In the genomic region with DNA sequence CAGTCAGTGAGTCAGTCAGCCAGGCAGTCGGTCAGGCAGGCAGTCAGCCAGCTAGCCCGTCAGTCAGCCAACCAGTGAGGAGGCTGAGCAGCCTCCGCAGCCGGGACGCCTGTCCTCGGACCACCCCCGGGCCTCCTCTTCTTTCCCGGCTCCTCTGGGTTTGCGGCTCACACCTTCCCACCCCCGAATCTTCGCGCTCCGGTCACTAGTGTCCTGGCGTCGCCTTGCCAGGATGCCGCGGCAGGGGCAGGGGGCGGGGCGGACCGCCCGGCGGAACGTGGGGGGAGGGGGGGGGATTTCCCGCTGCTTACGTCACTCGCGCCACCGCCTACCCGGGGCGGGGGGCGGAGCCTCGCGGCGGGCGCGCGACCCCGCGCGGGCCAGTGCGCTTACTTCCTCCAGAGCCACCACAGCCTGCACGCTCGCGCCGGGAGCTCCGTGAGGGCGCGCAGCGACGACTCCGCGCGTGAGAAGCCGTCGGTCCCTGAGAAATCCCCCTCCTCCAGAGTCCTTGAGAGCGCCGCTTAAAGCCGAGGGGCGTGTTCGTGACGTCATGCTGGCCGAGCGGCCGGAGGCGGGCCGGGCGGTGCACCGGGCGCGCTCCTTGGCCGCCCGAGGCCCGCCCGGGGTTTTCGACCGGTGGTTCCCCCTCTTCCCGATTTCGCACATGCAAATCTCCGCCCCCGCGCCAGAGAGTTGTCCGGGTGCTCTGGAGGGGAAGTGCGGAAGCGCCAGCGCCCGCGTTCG, we compare ENCODE assay signal across 8 mouse cellular contexts. TPM values are rescaled to one million over a fixed set of nuclear protein-coding genes. Genes with fewer than 3 reads are reported as not detected.
DNase-seq lines count a peak whose midpoint lies in the region; ATAC-seq lines count a peak whose summit lies in the region.

Rel (minus strand) TSS at position 211 of the 747 bp plus-strand sequence.

- ATAC-seq in common myeloid progenitor, adult 5-6 weeks (replicated peaks; ENCODE audit: low read depth, poor library complexity, severe bottlenecking) = peak; percentile 61

- peak; percentile 63 for DNase-seq in WW6 (ENCODE audit: low read depth, low spot score)
- DNase-seq in gastrocnemius, adult 8-10 months (ENCODE audit: low spot score in 2 of 2) = peak; percentile 92 to 94
- DNase-seq in hindlimb bud, embryonic 11.5 days (ENCODE audit: extremely low spot score, low read depth, low spot score) = peak; percentile 39
- DNase-seq in left cerebral cortex, adult 8-10 months (ENCODE audit: low spot score in 2 of 2) = peak; percentile 87 to 91
- peak; percentile 91 to 93 for DNase-seq in right cerebral cortex, postnatal 10 days (ENCODE audit: low spot score in 2 of 2)
- peak; percentile 85 for DNase-seq in urinary bladder, postnatal 25 days (ENCODE audit: low spot score)

- no peaks in the 10 kb centered on the region for H3K27me3 ChIP-seq in megakaryocyte, embryonic 14.5 days (replicated peaks)

- peaks cover 23% of the 10 kb centered on the region for H3K4me1 ChIP-seq in megakaryocyte, embryonic 14.5 days

- peaks cover 4% of the 10 kb centered on the region for H3K36me3 ChIP-seq in megakaryocyte, embryonic 14.5 days (replicated peaks; ENCODE audit: low read length)

- peak within 1 kb of the TSS; percentile 96 for H3K4me3 ChIP-seq in megakaryocyte, embryonic 14.5 days (replicated peaks)

- H3K9me3 ChIP-seq in megakaryocyte, embryonic 14.5 days = peaks cover 10% of the 10 kb centered on the region

RNA-seq across cellular contexts. Expression of gene Rel, which starts in this region (rescaled TPM):
- total RNA-seq in common myeloid progenitor, adult 5-6 weeks (2017) = 12.0 and 17.2 TPM in 2 replicates
- total RNA-seq in gastrocnemius, adult 8-10 months (2022) = 1 to 10 TPM; 2.8 to 3.7 (median 3.6) TPM
- total RNA-seq in left cerebral cortex, adult 8-10 months (2022) = 1 to 10 TPM; 2.9 to 3.7 (median 3.4) TPM
- polyA plus RNA-seq in megakaryocyte, embryonic 14.5 days (2012; ENCODE audit: insufficient read depth, low replicate concordance) = 0.08 TPM in 1 of 2 replicates, not detected in the other

Comparison
In these comparisons a context has a peak if more than half of its experiments do, and no peak if none do; other contexts are left out.
1. Peak in every context shown above with its lines: DNase-seq, ATAC-seq and H3K4me3 ChIP-seq.
2. DNase-seq: peak in every context shown above with its lines; median percentile 93 in gastrocnemius, adult 8-10 months; 92 in right cerebral cortex, postnatal 10 days; 89 in left cerebral cortex, adult 8-10 months; 85 in urinary bladder, postnatal 25 days; 63 in WW6; 39 in hindlimb bud, embryonic 11.5 days.